8 mouse cellular contexts compared by ENCODE assay signal in genomic region chr2:90504731-90505171, GRCm38 (mm10).
DNase-seq lines count a peak whose midpoint lies in the region; ATAC-seq lines count a peak whose summit lies in the region.

No protein-coding gene starts in this region.

- no peak for DNase-seq in hindbrain, embryonic 10.5 days (ENCODE audit: low spot score)
- DNase-seq in adrenal gland, postnatal 14 days: peak; percentile 34
- peak; percentile 72 to 78 for DNase-seq in frontal cortex, postnatal 36 days (ENCODE audit: low spot score in 2 of 2)
- peak; percentile 68 for DNase-seq in layer of hippocampus, adult 9-10 months (ENCODE audit: low spot score)
- peak; percentile 40 for DNase-seq in spleen, adult 12 weeks (ENCODE audit: low spot score)
- no peak for DNase-seq in midbrain, embryonic 11.5 days (ENCODE audit: low spot score, missing footprints)

- no peak overlapping the region for H3K4me2 ChIP-seq in hindbrain, embryonic 16.5 days (ENCODE audit: low read length)
- H3K4me2 ChIP-seq in lung, embryonic 16.5 days (ENCODE audit: low read depth, low read length): no peak overlapping the region
- H3K4me2 ChIP-seq in midbrain, embryonic 11.5 days: no peak overlapping the region

- no peaks in the 10 kb centered on the region for H3K36me3 ChIP-seq in hindbrain, embryonic 16.5 days (ENCODE audit: control insufficient read depth, insufficient read depth, low read length)
- H3K36me3 ChIP-seq in hindbrain, embryonic 10.5 days: no peaks in the 10 kb centered on the region
- H3K36me3 ChIP-seq in lung, embryonic 16.5 days (ENCODE audit: control insufficient read depth, insufficient read depth, low read length): no peaks in the 10 kb centered on the region
- H3K36me3 ChIP-seq in midbrain, embryonic 11.5 days (ENCODE audit: control insufficient read depth, insufficient read depth, low read length): no peaks in the 10 kb centered on the region

- peaks cover 5% of the 10 kb centered on the region; the same call in 1 of the 2 replicates for H3K4me1 ChIP-seq in hindbrain, embryonic 16.5 days (ENCODE audit: control insufficient read depth, insufficient read depth, low read depth, low read length)
- H3K4me1 ChIP-seq in hindbrain, embryonic 10.5 days (replicated peaks): peaks cover 14% of the 10 kb centered on the region; the same call in 1 of the 2 replicates
- peaks cover 10% of the 10 kb centered on the region for H3K4me1 ChIP-seq in lung, embryonic 16.5 days (replicated peaks; ENCODE audit: control insufficient read depth, insufficient read depth, low read length)
- H3K4me1 ChIP-seq in midbrain, embryonic 11.5 days (ENCODE audit: control insufficient read depth, insufficient read depth, low read length): peaks cover 8% of the 10 kb centered on the region

- no peak overlapping the region for H3K4me3 ChIP-seq in hindbrain, embryonic 16.5 days (ENCODE audit: low read length)
- H3K4me3 ChIP-seq in hindbrain, embryonic 10.5 days: no peak overlapping the region
- no peak overlapping the region for H3K4me3 ChIP-seq in lung, embryonic 16.5 days (ENCODE audit: low read length)
- no peak overlapping the region for H3K4me3 ChIP-seq in midbrain, embryonic 11.5 days (ENCODE audit: low read depth, low read length)

- ATAC-seq in hindbrain, embryonic 16.5 days: peak; percentile 67
- ATAC-seq in lung, embryonic 16.5 days (ENCODE audit: low read depth): peak; percentile 31; the same call in 1 of the 2 replicates
- ATAC-seq in midbrain, embryonic 11.5 days (ENCODE audit: low FRiP score): no peak

- no peak overlapping the region for H3K27ac ChIP-seq in hindbrain, embryonic 16.5 days (ENCODE audit: low read depth, low read length)
- no peak overlapping the region for H3K27ac ChIP-seq in hindbrain, embryonic 10.5 days
- H3K27ac ChIP-seq in lung, embryonic 16.5 days (ENCODE audit: low read length): no peak overlapping the region
- H3K27ac ChIP-seq in midbrain, embryonic 11.5 days (ENCODE audit: low read depth, low read length): no peak overlapping the region

- no peak overlapping the region for H3K9ac ChIP-seq in hindbrain, embryonic 16.5 days (ENCODE audit: low read depth, low read length)
- no peak overlapping the region for H3K9ac ChIP-seq in lung, embryonic 16.5 days (ENCODE audit: low read length)
- H3K9ac ChIP-seq in midbrain, embryonic 11.5 days (ENCODE audit: low read length): no peak overlapping the region

- no peaks in the 10 kb centered on the region for H3K27me3 ChIP-seq in hindbrain, embryonic 16.5 days (replicated peaks; ENCODE audit: control insufficient read depth, insufficient read depth, low read length)
- H3K27me3 ChIP-seq in hindbrain, embryonic 10.5 days (ENCODE audit: insufficient read depth, poor library complexity, severe bottlenecking): no peaks in the 10 kb centered on the region
- no peaks in the 10 kb centered on the region for H3K27me3 ChIP-seq in lung, embryonic 16.5 days (ENCODE audit: control insufficient read depth, insufficient read depth, low read depth, low read length)
- no peaks in the 10 kb centered on the region for H3K27me3 ChIP-seq in midbrain, embryonic 11.5 days (ENCODE audit: control insufficient read depth, insufficient read depth, low read length)

- H3K9me3 ChIP-seq in hindbrain, embryonic 16.5 days (ENCODE audit: control insufficient read depth, low read length): no peaks in the 10 kb centered on the region
- no peaks in the 10 kb centered on the region for H3K9me3 ChIP-seq in hindbrain, embryonic 10.5 days
- H3K9me3 ChIP-seq in lung, embryonic 16.5 days (ENCODE audit: control insufficient read depth, low read length): no peaks in the 10 kb centered on the region
- no peaks in the 10 kb centered on the region for H3K9me3 ChIP-seq in midbrain, embryonic 11.5 days (ENCODE audit: control insufficient read depth, low read length)

- WGBS in hindbrain, embryonic 16.5 days: 74% methylated on average over 6 of the region's 6 CpGs
- 89% methylated on average over 6 of the region's 6 CpGs for WGBS in hindbrain, embryonic 10.5 days
- WGBS in lung, embryonic 16.5 days: 64% methylated on average over 6 of the region's 6 CpGs
- 89% methylated on average over 6 of the region's 6 CpGs for WGBS in midbrain, embryonic 11.5 days

Comparison
In these comparisons a context has a peak if more than half of its experiments do, and no peak if none do; other contexts are left out.
1. DNase-seq: peak in adrenal gland, postnatal 14 days (single experiment), frontal cortex, postnatal 36 days (2 of 2), layer of hippocampus, adult 9-10 months (single experiment) and spleen, adult 12 weeks (single experiment); none in hindbrain, embryonic 10.5 days (single experiment) and midbrain, embryonic 11.5 days (single experiment).